Mouse (Mus musculus) bone marrow macrophage, adult 2 months (primary cell): ENCODE data around the gene Them7.

Experiments used
- CTCF ChIP-seq: IDR thresholded peaks from 2 replicates; pipeline ENCODE4 v1.5.1; 2012; ENCODE audit warnings: low read depth, mild to moderate bottlenecking, low read length, moderate library complexity
- POLR2A ChIP-seq: IDR thresholded peaks from 2 replicates; pipeline ENCODE4 v1.6.1; 2012; ENCODE audit warnings: mild to moderate bottlenecking, low read depth, low read length, borderline replicate concordance

DNA sequence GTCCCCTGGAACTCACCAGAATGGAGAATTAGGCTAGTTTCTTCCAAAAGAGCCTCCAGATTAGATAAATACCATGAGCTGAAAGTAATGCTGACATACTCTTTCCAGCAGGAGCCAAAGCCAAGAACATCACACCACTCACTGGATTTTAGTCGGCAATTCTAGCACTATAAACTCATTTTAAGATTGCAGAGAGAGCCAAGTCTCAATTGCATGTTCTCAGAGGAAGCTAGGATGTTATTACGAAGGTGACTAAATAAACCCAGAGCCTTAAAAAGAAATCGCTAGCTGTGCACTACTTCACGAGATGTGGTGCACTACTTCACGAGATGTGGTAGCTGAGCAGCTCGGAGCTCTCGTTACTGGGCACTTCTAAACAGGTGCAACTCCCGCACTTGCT lies 158.9 kb downstream of the Them7 start:
- TF ChIP-seq POLR2A (no peak), CTCF (no peak)
